ENCODE assay signal across 19 mouse cellular contexts in genomic region chrX:12583261-12583660, GRCm38 (mm10).
"Had no signal": no experiment of that assay in that cellular context is flagged by ENCODE, and none has a peak within 500 bp of the region (broad histone marks: within the 10 kb centered on the region; RNA-seq: fewer than 3 reads in every experiment).

No protein-coding gene starts in this region.

- H3K27ac ChIP-seq: liver, embryonic 12.5 days; liver, embryonic 14.5 days; midbrain, embryonic 10.5 days; midbrain, embryonic 12.5 days; neural tube, embryonic 12.5 days; stomach, embryonic 15.5 days; stomach, postnatal 0 days had no signal

- H3K4me3 ChIP-seq: liver, embryonic 12.5 days; midbrain, embryonic 10.5 days; midbrain, embryonic 12.5 days; myocyte; neural tube, embryonic 12.5 days; stomach, embryonic 15.5 days had no signal

- H3K9ac ChIP-seq: liver, embryonic 12.5 days; liver, embryonic 14.5 days; lung, embryonic 14.5 days; midbrain, embryonic 12.5 days; neural tube, embryonic 12.5 days; stomach, embryonic 15.5 days had no signal

- H3K9me3 ChIP-seq: liver, embryonic 12.5 days; midbrain, embryonic 10.5 days; midbrain, embryonic 12.5 days; neural tube, embryonic 12.5 days; stomach, embryonic 15.5 days had no signal

- H3K4me2 ChIP-seq: liver, embryonic 12.5 days; lung, embryonic 14.5 days; midbrain, embryonic 12.5 days; neural tube, embryonic 12.5 days; stomach, embryonic 15.5 days had no signal

- ATAC-seq: liver, embryonic 12.5 days; midbrain, embryonic 16.5 days had no signal

- H3K4me1 ChIP-seq: midbrain, embryonic 10.5 days; midbrain, embryonic 12.5 days; neural tube, embryonic 12.5 days; stomach, embryonic 15.5 days had no signal

- H3K27me3 ChIP-seq: midbrain, embryonic 12.5 days; neural tube, embryonic 12.5 days; stomach, embryonic 15.5 days had no signal

- H3K36me3 ChIP-seq: liver, embryonic 12.5 days; midbrain, embryonic 10.5 days; midbrain, embryonic 12.5 days; neural tube, embryonic 12.5 days; stomach, embryonic 15.5 days had no signal

- DNase-seq: lung, adult 18-20 months; lung, embryonic 14.5 days; lung, postnatal 10 days; lung, postnatal 4 days; midbrain, embryonic 14.5 days; retina, postnatal 1 day; right cerebral cortex, adult 18-20 months; right cerebral cortex, postnatal 25 days; right cerebral cortex, postnatal 4 days; spleen, adult 18-20 months had no signal
